Mouse (Mus musculus) lung, postnatal 25 days (tissue): ENCODE data around the gene Olfr67.
"Not testable (repeated sequence)": the region's sequence is repeated elsewhere in the genome, so short reads cannot be mapped to it uniquely, and the experiment has no call there.

Experiments
- DNase-seq: peaks from one replicate; pipeline ENCODE4 v3.0.0; 2022; ENCODE audit warnings: low spot score

Gene Olfr67

GRCm38 (mm10) chr7:103771494-103771893 is 20.1 kb downstream of the Olfr67 start, which contains the start of gene Olfr69:
Olfr69 (minus strand) TSS chr7:103771594.
- DNase-seq = no peak

DNA sequence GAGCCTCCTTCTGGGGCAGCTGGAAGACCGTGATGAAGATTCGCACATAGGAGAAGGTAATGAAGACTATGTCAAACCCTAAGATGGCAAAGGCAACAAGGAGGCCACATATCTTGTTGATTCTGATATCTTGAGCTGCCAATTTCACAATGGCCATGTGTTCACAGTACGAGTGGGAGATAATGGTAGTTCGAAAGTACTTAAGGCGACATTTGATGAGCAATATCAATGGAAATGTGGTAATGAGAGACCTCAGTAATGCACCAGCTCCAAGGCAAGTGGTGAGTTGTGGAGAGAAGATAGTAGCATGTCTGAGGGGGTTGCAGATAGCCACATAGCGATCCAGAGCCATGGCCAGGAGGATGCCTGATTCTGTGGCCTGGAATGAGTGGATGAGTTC is 23.9 kb downstream of the Olfr67 start:
- not testable (repeated sequence) for DNase-seq

- not testable (repeated sequence) for DNase-seq
Measured at GRCm38 (mm10) chr7:103762212-103762611, 29.4 kb downstream of the Olfr67 start.

DNA sequence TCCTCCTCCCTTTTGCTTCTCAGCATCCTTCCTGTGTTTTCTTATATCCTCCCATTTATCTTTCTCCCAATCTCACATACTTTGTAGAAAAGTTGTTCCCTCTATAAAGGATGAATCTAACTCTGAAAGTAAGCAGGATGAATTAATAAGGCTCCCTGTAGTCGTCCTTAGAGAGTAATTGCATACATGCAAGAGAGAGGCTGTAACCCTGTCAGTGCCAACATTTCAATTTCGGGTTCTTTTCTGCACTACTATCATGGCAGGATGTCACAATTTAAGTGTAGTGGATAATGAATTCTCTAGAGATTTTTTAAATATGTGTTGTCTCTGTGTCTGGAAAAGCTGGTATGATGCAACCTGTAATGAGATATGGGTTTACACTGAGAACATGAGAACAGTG is 34.4 kb downstream of the Olfr67 start, which contains the start of gene Olfr630:
TSS of gene Olfr630 (minus strand) at position 101 of the 400 bp plus-strand sequence.
- DNase-seq = no peak

DNA sequence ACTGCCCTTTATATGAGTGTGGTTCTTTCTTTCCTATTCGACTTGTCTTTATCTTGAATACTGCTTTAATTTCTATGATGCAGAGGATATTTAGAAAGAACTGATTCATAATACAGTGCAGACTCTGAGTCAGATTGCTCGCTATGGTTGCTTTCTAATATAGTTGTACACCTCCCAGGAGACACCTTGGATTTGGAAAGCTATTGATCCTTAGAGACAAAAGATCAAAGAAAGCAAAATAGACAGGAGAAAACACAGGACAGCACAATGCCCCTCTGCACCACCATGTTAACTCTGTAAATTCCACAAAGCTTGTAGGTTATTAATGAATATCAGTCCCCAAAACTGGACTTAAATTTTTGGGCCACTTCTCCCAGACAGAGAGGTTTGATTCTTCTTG is 46.8 kb downstream of the Olfr67 start, which contains the start of gene Olfr629:
TSS of gene Olfr629 (minus strand) at position 101 of the 400 bp plus-strand sequence.
- DNase-seq = no peak
